Mouse (Mus musculus): Measurements from ENCODE around the gene Tbc1d8b.
"Not testable (repeated sequence)": the region's sequence is repeated elsewhere in the genome, so short reads cannot be mapped to it uniquely, and the experiment has no call there.

Gene Tbc1d8b

GRCm38 (mm10) chrX:139684775-139685695 lies at the start of gene Tbc1d8b:
Gene Tbc1d8b (plus strand): TSS chrX:139684996.
- peak; percentile 87 to 90 for DNase-seq

- DNase-seq = no peak
Measured at GRCm38 (mm10) chrX:139639744-139640143, 45.1 kb upstream of the Tbc1d8b start.

- DNase-seq = no peak
Measured at GRCm38 (mm10) chrX:139640418-139640817, 44.4 kb upstream of the Tbc1d8b start.

GRCm38 (mm10) chrX:139652226-139652625 lies 32.6 kb upstream of the Tbc1d8b start:
- DNase-seq = peak; percentile 15 to 43

DNA sequence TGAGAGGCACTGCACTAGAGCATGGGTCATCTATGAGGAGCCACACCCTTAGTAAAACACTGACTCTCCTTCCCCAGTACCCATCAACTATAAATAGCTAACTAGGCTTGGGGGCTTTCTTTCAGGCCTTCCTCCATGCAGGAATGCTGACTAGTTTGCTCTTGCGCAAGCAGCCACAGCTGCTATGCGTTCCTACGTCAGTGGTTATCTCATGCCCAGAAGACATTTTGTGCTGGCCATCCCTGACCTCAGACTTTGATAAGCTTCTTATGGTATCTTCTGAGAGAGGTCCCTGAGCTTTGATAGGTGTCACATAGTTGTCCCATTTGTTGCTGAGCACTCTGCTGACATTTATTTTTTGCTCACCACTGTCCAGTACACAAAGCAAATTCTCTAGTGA lies 31.5 kb upstream of the Tbc1d8b start:
- no peak for DNase-seq

DNA sequence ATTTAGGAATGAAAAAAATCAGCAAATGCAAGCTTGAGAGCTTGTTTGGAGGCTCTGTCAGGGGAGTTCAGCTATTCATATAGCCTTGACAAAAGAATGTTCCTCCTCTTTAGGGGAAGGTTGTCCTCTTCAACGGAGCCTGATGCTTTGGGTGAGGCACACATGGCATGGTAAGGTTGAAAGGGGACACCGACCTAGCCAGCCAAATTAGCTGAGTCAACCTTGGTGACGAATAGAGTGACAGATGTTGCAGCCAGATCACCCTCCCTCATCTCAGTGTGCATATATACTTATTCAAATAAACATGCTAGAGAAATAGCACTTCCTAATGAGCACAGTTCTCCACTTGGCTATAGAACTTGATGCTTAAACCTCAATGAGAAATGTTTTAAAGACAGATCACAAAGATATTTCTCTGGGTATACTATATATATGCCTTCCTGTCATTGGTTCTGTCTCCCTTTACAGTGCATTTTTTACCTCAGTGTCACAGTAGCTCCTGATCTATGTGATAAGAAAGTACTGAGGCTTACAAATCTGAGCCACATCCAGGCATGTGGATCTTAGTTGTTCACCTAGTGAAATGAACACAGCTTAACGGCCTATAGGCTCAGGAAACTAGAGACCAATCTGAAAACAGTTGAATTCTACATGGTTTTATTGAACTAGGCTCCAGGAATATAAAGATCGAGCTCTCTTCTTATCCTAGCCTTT lies 30.3 kb upstream of the Tbc1d8b start:
- no peak for DNase-seq

- DNase-seq = peak in 1 of 2 experiments; percentile 3
Measured at GRCm38 (mm10) chrX:139662111-139662510, 22.7 kb upstream of the Tbc1d8b start.

- DNase-seq = peak; percentile 16 to 22
Measured at GRCm38 (mm10) chrX:139665829-139666228, 19.0 kb upstream of the Tbc1d8b start.

DNA sequence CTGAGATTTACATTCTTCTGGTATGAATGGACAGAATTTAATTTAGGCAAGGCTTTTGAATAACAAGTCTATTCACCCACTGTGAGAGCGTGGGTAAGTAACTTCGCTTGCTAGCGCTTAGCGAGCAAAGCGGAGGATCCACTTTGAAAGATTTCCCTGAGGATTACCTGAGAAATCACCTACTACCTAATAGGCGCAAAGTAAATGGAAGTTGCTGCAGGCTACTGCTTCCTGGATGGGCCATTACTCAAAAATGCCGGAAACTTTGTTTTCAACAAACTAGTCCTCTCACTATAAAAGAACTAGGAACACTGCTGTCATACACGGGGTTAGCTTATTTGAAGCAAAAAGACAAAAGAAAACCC lies 404 bp upstream of the Tbc1d8b start:
- DNase-seq = no peak

- no peak for DNase-seq
Measured at GRCm38 (mm10) chrX:139714381-139714780, 29.6 kb downstream of the Tbc1d8b start, which contains the start of gene Gm15013. Gene Gm15013 (minus strand): TSS chrX:139714481.

DNA sequence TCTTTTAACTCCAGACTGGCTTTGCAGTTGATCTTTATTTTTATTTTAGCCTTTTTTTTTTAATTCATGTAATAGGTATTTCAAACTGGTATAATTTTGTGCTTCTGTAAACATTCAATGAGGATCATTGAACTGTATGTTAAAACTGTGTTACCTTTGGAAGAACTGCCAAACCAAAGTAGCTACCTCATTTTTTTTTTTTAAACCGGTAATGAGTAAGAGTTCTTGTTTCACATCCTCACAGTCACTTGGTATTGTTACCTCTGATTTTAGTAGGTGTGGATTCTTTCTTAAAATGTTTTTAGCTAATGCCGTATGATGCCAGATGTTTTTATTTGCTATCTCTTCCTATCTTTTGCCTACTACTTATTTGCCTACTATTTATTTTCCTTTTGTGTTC lies 37.6 kb downstream of the Tbc1d8b start:
- no peak for DNase-seq

DNA sequence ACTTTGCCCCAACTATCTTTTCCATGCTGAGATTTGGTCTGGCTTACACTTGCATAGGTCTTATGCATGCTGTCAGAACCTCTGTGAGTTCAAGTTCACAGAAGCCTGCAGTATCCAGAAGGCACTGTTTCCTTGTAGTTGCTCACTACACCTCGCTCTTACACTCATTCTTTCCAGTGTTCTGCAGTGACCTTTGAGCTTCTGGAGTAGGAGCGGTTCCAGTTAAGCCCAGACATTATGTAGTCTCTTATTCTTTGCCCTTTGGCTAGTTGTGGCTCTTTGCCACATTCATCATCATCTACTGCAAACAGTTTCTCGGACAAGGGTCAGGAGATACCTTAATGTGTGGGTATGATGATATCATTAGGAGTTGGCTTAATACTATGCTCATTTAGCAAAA lies 45.7 kb downstream of the Tbc1d8b start:
- peak; percentile 39 to 54 for DNase-seq

DNA sequence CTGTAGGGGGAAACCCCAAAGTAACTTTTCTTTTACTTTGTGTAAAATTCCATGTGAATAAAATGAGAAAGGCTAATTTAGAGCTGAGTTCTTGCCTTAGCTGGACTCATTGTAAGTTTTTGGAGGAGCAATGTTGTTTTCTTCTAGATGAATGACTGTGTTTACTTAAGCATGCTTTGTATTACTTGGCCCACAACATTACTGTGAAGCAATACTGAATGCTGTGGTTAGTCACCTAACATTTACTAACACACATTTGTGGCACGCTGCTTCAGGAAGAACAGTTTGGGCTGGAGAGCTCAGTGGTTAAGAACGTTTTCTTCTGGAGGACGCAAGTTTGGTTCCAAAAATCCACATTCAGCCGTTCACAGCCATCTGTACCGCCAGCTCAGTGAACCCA lies 52.3 kb downstream of the Tbc1d8b start:
- no peak for DNase-seq

DNA sequence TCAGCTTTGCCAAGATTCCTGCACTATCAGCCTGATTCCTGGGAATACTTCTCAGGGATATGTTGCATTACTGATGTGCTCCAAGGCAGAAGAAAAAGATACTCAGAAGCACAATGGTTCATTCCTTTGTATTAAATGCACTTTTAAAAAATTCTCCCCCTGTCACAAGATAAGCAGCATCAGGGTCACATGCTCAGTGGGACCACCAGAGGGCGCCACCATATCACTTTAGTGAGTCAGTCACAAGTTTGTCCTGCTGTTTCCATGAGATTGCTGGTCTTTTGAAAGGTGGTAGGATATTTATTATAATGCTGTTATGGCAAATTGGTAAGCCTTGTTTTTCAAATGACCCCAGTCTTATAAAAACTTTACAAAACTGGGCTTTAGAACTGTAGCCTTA lies 67.1 kb downstream of the Tbc1d8b start:
- peak; percentile 43 to 81 for DNase-seq

DNA sequence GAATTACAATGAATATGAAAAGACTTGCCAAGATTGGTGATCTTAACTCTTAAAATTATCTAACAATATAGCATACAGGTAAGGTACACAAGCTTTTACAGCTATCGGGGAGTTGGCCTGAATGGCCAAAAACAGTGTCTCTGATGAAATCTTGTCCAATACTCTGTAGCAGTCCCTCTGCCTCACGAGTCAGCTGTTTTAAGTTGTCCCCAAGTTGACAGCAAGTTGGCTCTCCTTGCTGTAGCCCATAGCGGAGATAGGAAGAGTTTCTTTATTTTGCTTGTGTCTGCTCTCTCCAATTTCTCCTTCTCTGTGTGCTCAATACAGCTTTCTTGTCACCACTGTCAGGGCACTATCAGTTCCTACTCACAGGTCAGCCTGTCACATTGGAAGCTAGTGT lies 73.8 kb downstream of the Tbc1d8b start:
- DNase-seq = not testable (repeated sequence)

DNA sequence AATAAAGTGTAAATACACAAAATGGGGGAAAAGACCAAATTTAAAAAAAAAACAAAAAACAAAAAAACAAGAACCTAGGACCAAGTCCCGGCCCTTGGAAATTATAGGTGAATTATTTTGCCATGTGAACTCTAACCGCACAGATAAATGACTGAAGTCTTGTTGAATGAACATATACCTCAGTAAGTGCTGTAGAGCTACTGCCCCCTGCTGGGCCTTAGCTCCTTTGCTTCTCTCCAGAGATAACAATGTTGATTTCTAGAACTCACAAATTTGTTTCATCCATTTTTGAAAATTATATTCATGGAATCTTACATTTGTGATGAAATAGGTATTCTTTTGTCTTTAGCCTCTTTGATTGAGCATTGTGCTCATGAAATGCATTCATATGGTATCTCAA lies 77.8 kb downstream of the Tbc1d8b start:
- DNase-seq = peak in 1 of 2 experiments; percentile 66

- no peak for DNase-seq
Measured at GRCm38 (mm10) chrX:139769975-139770637, 85.3 kb downstream of the Tbc1d8b start.

- peak; percentile 45 to 79 for DNase-seq
Measured at GRCm38 (mm10) chrX:139774309-139775083, 89.7 kb downstream of the Tbc1d8b start.

DNA sequence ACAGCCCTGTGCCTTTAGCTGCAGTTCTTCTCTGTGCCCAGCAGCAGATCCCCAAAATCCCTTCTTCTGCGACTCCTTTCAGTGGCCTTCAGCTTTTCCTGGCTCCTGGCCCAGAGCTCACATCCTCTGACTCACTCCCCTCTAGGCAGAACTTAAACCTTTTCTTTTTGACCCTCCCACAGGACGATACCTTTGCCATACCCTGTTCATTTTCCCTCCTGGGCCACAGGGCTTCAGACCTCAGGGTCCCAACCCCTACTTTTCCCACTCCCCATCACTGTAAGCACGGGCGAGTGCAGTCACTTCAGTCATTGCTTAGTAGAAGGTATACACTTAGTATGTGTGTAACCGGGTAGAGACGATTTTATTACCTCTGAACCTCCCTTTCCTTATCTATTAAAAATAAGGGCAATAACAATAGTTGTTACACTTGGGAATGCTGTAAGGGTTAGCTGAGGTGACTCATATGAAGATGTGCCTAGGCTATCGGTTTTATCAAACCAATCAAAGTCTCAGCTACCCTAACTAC lies 90.4 kb downstream of the Tbc1d8b start:
- peak; percentile 25 to 35 for DNase-seq

DNA sequence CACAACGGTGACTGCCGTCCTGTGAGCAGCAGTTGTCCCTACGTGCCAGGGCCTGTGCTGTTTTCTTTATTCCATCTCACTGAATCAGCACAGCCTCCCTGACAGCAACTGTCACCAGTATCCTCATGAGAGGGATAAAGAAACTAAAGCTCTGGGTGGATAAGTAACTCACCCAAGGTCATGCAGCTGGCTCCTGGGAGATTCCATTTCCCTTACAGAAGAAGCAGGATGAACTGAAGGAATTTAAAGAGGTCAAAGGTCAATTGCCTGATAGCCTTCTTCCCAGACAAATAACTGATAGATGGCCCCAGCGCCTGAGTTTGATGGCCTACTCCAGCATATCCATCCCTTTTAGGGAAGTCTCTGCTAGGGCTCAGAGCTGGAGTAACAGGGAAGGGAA lies 92.6 kb downstream of the Tbc1d8b start:
- no peak for DNase-seq

GRCm38 (mm10) chrX:139778886-139779285 lies 94.1 kb downstream of the Tbc1d8b start:
- DNase-seq = no peak

- no peak for DNase-seq
Measured at GRCm38 (mm10) chrX:139779401-139779800, 94.6 kb downstream of the Tbc1d8b start.
